Mouse (Mus musculus) embryonic facial prominence, embryonic 13.5 days (tissue): ENCODE measurements around the gene Stpg1. TPM values are rescaled to one million over a fixed set of nuclear protein-coding genes. Genes with fewer than 3 reads are reported as not detected.

Experiments
- ATAC-seq: fragments of 200-750 bp; cut with Nextera tagmentation; 2 replicates; pipeline ENCODE4 v1.8.0; 2017; ENCODE audit warnings: low read depth; ENCODE audit not compliant: insufficient number of reproducible peaks, insufficient read depth, low FRiP score, low TSS enrichment
- H3K27ac ChIP-seq: fragments of 300-500 bp; sonication (generic); 2 replicates; pipeline ENCODE4 v1.5.1; 2015; ENCODE audit warnings: moderate library complexity, mild to moderate bottlenecking, inconsistent platforms
- H3K27me3 ChIP-seq: fragments of 300-500 bp; sonication (generic); 2 replicates; pipeline ENCODE4 v1.6.1; 2015; ENCODE audit warnings: mild to moderate bottlenecking, inconsistent platforms
- H3K36me3 ChIP-seq: fragments of 300-500 bp; sonication (generic); 2 replicates; pipeline ENCODE4 v1.6.1; 2015; ENCODE audit warnings: mild to moderate bottlenecking, inconsistent platforms
- H3K4me1 ChIP-seq: fragments of 300-500 bp; sonication (generic); 2 replicates; pipeline ENCODE4 v1.6.1; 2015; ENCODE audit warnings: inconsistent platforms
- H3K4me2 ChIP-seq: fragments of 300-500 bp; sonication (generic); 2 replicates; pipeline ENCODE4 v1.6.1; 2015; ENCODE audit warnings: moderate library complexity, mild to moderate bottlenecking, inconsistent platforms
- H3K4me3 ChIP-seq: fragments of 300-500 bp; sonication (generic); 2 replicates; pipeline ENCODE4 v1.5.1; 2015; ENCODE audit warnings: mild to moderate bottlenecking, inconsistent platforms
- H3K9ac ChIP-seq: fragments of 300-500 bp; sonication (generic); 2 replicates; pipeline ENCODE4 v1.6.1; 2015; ENCODE audit warnings: mild to moderate bottlenecking, inconsistent platforms
- H3K9me3 ChIP-seq: fragments of 300-500 bp; sonication (generic); 2 replicates; pipeline ENCODE4 v1.6.1; 2016; ENCODE audit warnings: inconsistent platforms
- WGBS: fragments of 180-500 bp; shearing (Covaris S2); methylation state at CpG from one replicate; pipeline ENCODE4 v1.1.7; 2015; ENCODE audit warnings: mixed read lengths; 5-methylcytosine and 5-hydroxymethylcytosine counted together
- microRNA-seq: library from miRNA; unstranded; fragments of <30 nt; microRNA quantifications from one replicate; pipeline ENCODE4, GENCODE M21; 2016
- polyA plus RNA-seq: library from polyadenylated mRNA; unstranded; fragments of >200 nt; fragmentation: Nextera tagmentation; extraction: Ambion mirVana; gene quantifications from 2 replicates; pipeline ENCODE4 v1.2.1, GENCODE M21; 2015

Stpg1 gene
- polyA plus RNA-seq, 1 experiment from 2014 or later, result not detected

DNA sequence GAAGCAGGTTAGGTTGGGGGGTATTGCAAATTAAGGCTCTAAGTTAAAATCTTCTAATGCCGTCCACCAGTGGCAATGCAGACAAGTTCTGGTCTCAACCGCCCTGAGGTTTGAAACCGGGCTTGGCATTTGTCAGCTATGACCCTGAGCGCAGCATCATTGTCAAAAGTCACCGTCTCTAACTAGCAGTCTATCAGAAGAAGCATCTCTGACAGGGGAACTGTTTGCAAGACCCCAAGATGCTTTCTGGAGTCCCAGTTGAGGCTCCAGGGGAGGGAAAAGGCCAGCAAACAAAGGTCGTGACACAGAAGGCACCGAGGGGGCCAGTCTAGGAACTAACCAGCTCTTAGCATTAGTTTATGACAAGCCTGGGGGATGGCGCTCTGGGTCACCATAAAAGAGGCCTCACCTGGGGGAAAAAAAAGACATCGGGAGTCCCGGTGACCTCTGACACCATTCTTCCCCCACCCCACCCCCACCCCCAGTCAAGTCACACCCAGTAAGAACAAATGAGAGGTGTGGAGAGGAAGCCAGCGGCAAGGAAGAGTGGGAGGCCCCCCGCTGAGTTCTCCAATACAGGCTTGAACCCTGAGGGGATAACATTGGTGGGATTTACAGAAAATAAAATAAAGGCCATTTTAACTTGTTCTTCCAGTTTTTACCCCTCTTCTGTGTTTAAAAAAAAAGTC lies 86.8 kb downstream of the Stpg1 start:
- 22% methylated on average over 12 of the region's 12 CpGs for WGBS
- no peak overlapping the region for H3K9ac ChIP-seq
- no peaks in the 10 kb centered on the region for H3K36me3 ChIP-seq
- H3K27me3 ChIP-seq, result no peaks in the 10 kb centered on the region
- H3K4me3 ChIP-seq, result no peak overlapping the region
- no peak overlapping the region for H3K4me2 ChIP-seq
- peaks cover 13% of the 10 kb centered on the region for H3K4me1 ChIP-seq
- no peak overlapping the region for H3K27ac ChIP-seq
- no peak for ATAC-seq
- H3K9me3 ChIP-seq, result no peaks in the 10 kb centered on the region

DNA sequence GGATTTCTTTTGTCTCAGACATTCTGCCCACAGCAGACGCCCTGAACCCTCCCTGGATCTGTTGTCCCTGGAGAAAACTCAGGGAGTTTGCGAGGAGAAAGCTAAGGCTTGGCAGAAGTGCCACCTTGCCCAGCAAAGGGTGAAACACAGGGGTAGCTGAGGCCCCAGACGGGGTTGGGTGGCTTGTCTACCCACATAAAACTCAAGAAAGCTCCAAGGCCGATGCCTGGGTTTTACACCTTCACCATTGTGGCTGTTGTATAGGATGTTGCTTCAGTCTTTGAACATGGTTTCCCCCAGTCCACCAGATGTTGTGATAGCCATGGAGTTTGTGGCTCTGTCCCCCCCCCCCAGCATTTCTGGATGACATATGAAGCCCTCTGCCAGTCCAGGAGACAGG lies 90.2 kb downstream of the Stpg1 start:
- H3K36me3 ChIP-seq, result no peaks in the 10 kb centered on the region
- H3K4me1 ChIP-seq, result peaks cover 28% of the 10 kb centered on the region
- H3K4me3 ChIP-seq, result no peak overlapping the region
- 64% methylated on average over 4 of the region's 4 CpGs for WGBS
- H3K9me3 ChIP-seq, result no peaks in the 10 kb centered on the region
- no peaks in the 10 kb centered on the region for H3K27me3 ChIP-seq
- H3K27ac ChIP-seq, result no peak overlapping the region
- ATAC-seq, result no peak
- no peak overlapping the region for H3K4me2 ChIP-seq
- H3K9ac ChIP-seq, result no peak overlapping the region

Small RNA genes lying within 50 kb of the gene (microRNA-seq; reads per million reads assigned to microRNA genes)
- not detected for gene Gm25317

Other genes with a start within 250 kb of the Stpg1 start
- 121 TPM in 2 replicates for gene Clic4, start 222.0 kb upstream of the Stpg1 start, polyA plus RNA-seq
- 300 and 316 TPM in 2 replicates for gene Srrm1, start 141.5 kb upstream of the Stpg1 start, polyA plus RNA-seq
- gene Ncmap, start 96.6 kb upstream of the Stpg1 start, polyA plus RNA-seq, result 6.0 and 7.0 TPM in 2 replicates
- gene Rcan3, start 60.9 kb upstream of the Stpg1 start, polyA plus RNA-seq, result 14.0 and 15.1 TPM in 2 replicates
- gene Nipal3, start 248 bp downstream of the Stpg1 start, polyA plus RNA-seq, result 2.3 and 3.5 TPM in 2 replicates
- 25.3 and 26.0 TPM in 2 replicates for gene Grhl3, start 78.8 kb downstream of the Stpg1 start, polyA plus RNA-seq
- gene Ifnlr1, start 191.5 kb downstream of the Stpg1 start, polyA plus RNA-seq, result 1.8 TPM in 2 replicates
- gene Il22ra1, start 233.4 kb downstream of the Stpg1 start, polyA plus RNA-seq, result 0.17 and 0.18 TPM in 2 replicates